Mouse (Mus musculus): ENCODE data around the gene Stxbp3.
"Not testable (repeated sequence)": the region's sequence is repeated elsewhere in the genome, so short reads cannot be mapped to it uniquely, and the experiment has no call there.

Gene Stxbp3

DNA sequence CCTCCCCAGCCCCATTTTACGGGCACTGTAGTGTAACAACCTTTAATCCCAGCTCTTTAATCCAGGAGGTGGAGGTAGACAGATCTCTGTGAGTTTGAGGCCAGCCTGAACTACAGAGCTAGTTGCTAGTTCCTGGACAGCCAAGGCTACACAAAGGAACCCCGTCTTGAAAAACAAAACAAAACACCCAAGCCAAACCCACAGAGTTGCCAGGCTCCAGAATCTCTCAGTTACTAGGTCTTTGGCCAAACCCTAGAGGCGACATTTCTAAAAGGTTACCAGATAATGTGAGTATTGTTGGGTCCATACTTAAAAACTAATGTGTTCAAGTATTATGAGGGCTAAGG, 16.8 kb upstream of the Stxbp3 start:
- CTCF ChIA-PET: interaction anchor here (0.7 to 1.2 kb wide), 2 partner anchors 54 to 110 kb away, joined by 4 read pairs; no protein-coding TSS in a partner anchor

GRCm38 (mm10) chr3:108856386-108857123, 16.2 kb upstream of the Stxbp3 start:
- CTCF ChIA-PET: interaction anchor here (0.7 to 1.2 kb wide), 2 partner anchors 54 to 110 kb away, joined by 4 read pairs; no protein-coding TSS in a partner anchor

GRCm38 (mm10) chr3:108855864-108856263, 15.5 kb upstream of the Stxbp3 start:
- CTCF ChIA-PET: interaction anchor here (1.2 kb wide), 1 partner anchor 377 kb away, joined by 8 read pairs; no protein-coding TSS in a partner anchor

DNA sequence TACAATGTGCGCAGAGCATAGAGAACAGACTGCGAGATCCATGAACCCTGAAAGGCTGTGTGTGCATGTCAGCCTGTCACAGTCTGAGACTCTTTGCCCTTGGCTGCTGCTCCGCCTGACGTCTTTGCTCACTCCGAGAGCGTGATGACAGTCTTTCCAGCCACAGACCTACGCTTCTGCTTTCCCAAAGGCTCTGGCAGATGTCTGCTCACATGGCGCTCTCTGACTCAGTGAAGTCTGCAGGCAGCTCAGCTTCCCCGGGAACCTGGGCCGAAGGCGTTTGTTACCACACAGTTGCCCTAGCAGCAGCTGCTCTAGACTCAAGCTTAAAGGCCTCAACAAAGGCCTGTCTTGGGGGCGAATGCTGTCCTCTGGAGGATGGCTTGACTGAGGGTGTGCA, 15.0 kb upstream of the Stxbp3 start:
- CTCF ChIA-PET: interaction anchor here (1.2 kb wide), 1 partner anchor 376 kb away, joined by 8 read pairs; no protein-coding TSS in a partner anchor

DNA sequence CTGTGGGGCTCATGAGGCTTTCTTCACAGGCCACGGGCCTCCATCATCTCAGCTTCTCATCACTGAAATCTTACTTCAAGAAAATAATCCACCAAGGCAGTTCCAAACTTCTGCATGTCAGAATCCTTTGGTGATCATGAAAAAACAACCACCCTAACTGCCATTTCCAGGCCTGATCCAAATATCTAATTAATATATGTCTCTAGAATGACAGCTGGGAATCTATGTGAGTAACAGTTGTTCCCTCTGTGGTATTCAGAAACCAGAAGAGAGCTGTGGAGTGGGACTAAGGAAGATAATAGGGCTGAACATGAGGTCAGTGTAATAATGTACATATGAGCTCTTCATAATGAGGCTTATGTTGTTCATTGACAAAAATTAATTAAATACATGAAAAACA, 12.9 kb upstream of the Stxbp3 start:
- CTCF ChIA-PET: no interaction called here

DNA sequence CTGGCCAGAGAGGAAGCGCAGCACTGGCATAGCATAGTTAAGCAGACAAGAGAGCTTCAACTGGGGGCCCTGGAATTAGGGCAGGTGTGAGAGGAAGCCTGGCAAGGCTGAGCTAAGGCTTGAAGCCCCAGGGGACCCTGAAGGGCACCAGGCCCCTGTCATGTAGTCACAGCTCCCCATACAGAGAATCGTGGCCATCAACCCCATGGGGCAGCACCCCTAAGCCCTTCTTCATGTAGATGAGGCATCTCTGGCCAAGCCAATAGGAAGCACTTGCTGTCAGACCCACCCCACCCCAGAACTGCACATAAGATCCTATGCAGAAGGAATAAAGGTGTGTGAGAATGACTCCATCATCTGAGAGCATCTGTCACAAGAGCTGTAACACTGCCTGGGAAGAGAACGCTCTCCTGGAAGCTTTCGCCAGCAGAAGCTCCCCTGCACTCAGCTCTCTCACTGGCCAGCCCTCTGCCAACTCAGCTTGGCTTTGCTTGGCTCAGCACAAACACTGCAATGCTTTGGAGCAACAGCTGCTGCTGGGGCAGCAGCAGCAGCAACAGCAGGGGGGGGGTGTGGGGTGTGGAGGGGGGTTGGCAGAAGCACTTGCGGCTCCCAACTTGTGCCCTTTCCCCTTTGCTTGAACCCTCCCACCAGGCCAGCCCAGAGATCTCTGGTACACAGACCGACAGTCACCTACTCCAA, 11.8 kb upstream of the Stxbp3 start:
- CTCF ChIA-PET: interaction anchor here (0.6 to 0.7 kb wide), 2 partner anchors 21 to 97 kb away, joined by 3 read pairs; no protein-coding TSS in a partner anchor

- CTCF ChIA-PET: interaction anchor here (0.7 kb wide), 1 partner anchor 96 kb away, joined by 3 read pairs; no protein-coding TSS in a partner anchor
Observed at GRCm38 (mm10) chr3:108851554-108851953, 11.2 kb upstream of the Stxbp3 start.

DNA sequence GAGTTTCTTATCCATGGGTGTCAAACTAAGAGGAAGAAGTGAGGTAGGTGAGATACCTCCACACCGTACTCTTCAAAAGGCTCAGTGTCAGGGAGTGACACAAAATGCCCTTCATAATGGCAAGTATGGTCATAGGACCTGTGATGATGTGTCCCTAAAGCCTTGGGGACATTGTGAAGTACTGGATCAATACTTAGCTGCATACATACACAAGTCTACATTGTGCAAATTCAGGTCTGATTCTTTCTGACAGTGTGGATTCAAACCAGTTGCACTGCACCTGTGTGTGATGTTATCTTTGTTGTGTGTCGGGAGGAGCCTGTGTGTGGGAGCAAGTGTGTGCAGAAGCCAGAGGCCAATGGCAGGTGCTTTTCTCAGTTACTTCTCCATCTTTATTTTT, 10.7 kb upstream of the Stxbp3 start:
- CTCF ChIA-PET: interaction anchor here (0.7 kb wide), 1 partner anchor 96 kb away, joined by 3 read pairs; no protein-coding TSS in a partner anchor

GRCm38 (mm10) chr3:108850506-108850905, 10.2 kb upstream of the Stxbp3 start:
- CTCF ChIA-PET: interaction anchor here (0.6 kb wide), 1 partner anchor 181 kb away, joined by 7 read pairs; no protein-coding TSS in a partner anchor

DNA sequence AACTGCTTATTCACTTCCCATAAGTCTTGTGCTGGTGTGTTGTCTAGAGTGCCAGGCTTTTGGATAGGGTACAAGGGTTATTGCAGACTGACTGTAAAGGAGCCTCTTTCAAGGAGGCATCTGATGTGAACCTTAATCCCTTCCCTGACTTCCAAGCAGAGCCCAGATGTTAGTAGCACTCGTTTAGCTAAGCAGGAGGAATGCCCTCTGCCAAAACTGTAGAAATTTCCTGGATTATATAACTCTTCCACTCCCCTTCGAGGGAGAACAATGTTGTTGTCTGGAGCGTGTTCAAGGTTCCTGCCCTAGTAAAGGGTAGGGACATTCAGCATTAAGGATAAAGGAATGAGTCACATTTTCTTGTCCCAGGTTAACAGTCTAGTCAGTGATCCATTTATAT, 6.3 kb upstream of the Stxbp3 start:
- CTCF ChIA-PET: interaction anchor here (0.5 kb wide), 1 partner anchor 11 kb away, joined by 3 read pairs; no protein-coding TSS in a partner anchor

GRCm38 (mm10) chr3:108844521-108844920, 4.2 kb upstream of the Stxbp3 start:
- CTCF ChIA-PET: no interaction called here

- CTCF ChIA-PET: no interaction called here
Observed at GRCm38 (mm10) chr3:108844026-108844425, 3.7 kb upstream of the Stxbp3 start.

- CTCF ChIA-PET: interaction anchor here (1.8 kb wide), 1 partner anchor 70 kb away, joined by 8 read pairs; no protein-coding TSS in a partner anchor
Observed at GRCm38 (mm10) chr3:108840716-108841054, 359 bp upstream of the Stxbp3 start.

DNA sequence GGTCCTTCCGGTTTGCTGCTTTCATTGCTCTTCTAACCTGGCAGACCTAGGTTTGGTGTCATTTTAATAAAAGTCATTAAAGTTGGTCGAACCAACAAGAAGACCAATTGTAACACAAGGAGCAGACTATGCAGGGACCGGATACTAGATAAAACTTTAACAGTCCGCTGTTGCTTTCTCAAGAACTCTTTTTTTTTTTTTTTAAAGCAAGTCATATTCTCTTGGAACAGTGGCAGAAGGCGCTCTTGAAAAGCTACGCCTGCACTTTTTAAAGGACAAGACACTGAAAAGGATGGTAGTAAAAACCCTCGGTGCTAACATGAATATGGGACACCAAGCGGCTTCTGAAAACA, 703 bp downstream of the Stxbp3 start:
- CTCF ChIA-PET: interaction anchor here (1.8 kb wide), 1 partner anchor 71 kb away, joined by 8 read pairs; no protein-coding TSS in a partner anchor

DNA sequence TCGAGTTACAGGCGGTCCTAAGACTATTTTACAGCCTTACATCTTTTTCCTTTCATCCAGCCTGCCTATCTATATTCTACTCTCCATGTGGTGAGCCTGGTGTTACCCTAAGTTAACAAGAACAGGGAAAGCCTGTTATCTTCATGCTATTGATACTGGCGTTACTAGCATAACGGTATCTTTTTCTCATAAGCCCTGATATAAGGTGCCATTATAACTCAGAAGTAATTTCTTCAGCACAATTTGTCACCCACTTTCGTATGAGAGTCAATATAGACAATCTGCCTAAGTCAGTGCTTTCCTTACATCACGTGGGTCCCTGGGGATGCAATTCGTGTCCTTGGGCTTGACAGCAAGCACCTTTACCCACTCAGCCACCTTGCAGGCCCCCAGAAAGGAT, 1.3 kb downstream of the Stxbp3 start:
- CTCF ChIA-PET: interaction anchor here (0.7 kb wide), 1 partner anchor 55 kb away, joined by 7 read pairs; no protein-coding TSS in a partner anchor

- CTCF ChIA-PET: no interaction called here
Observed at GRCm38 (mm10) chr3:108836931-108837330, 3.4 kb downstream of the Stxbp3 start.

DNA sequence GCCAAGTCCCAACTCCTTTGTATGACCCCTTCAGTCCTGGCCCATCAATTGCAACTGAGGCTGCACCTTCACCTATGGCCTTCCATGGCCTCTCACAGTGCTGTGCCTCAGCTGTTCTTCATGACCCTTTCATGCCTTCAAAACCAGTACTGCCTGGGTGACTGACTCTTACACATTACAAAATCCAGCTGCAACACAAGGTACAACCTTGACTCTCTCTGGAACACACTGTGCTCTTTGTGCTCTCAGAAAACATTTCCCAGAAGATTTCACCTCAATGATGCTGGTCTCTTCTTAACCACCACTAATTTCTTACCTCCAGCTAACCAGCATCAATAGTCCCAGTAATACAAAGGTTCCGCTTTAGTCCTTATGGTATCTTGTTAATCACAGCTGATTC, 6.6 kb downstream of the Stxbp3 start:
- CTCF ChIA-PET: not testable (repeated sequence)

DNA sequence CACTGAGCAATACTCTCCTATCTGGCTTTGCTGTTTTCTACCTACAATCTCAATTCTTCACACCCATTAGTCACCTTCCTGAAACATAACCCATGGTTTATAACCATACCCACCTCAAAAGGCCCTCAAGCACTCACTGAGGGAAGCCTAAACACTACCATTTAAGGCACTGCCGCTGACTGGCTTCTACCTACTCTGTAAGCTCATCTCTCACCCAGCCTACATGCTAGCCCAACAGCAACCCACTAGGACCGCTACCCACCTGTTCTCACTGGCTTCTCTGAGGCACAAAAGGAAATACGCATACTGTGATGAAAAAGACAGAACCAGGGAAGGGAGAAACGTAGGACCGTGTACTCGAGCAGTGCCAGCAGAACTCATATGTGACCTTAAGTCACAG, 8.6 kb downstream of the Stxbp3 start:
- CTCF ChIA-PET: no interaction called here

GRCm38 (mm10) chr3:108830493-108830892, 9.8 kb downstream of the Stxbp3 start:
- CTCF ChIA-PET: no interaction called here

DNA sequence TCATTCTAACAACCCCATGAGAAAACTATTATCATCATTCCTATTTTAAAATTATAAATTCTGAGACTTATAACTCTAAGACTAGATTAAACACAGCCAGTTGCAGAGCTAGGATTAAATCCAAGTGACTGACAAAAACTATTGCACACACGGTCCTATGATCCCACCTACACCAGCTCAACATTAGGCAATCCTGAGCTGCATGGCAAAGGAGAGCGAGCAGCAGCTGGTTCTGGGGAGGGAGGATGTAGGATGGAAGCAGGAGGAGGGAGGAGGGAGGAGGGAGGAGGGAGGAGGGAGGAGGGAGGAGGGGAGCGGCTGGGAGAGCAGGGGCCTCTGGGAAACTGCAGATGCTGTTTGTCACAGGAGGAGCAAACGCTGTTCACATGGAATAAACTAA, 24.7 kb downstream of the Stxbp3 start:
- CTCF ChIA-PET: interaction anchor here (0.6 kb wide), 1 partner anchor 114 kb away, joined by 3 read pairs; no protein-coding TSS in a partner anchor

DNA sequence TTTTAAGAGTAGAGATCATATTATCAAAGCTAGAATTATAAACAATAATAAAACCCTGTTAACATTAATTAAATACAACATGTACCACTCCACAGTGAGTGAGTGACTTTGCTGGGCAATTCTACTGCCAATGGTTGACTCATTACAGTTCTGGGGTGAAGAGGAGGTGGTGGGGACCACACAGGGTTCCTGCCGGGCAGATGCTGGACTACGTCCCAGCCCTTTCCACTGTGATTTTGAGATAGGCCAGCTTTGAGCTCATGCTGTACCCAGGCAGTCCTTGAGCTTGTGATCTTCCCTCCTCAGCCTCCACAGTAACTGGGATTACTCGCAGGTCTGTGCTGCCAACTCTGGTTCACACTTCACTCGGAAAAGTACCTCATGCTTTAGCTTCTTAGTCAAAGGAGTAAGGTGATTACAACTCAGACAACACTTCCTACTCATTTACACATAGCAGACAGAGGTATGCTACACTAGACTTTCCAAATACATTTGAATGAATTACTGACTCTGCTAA, 29.5 kb downstream of the Stxbp3 start:
- CTCF ChIA-PET: no interaction called here

DNA sequence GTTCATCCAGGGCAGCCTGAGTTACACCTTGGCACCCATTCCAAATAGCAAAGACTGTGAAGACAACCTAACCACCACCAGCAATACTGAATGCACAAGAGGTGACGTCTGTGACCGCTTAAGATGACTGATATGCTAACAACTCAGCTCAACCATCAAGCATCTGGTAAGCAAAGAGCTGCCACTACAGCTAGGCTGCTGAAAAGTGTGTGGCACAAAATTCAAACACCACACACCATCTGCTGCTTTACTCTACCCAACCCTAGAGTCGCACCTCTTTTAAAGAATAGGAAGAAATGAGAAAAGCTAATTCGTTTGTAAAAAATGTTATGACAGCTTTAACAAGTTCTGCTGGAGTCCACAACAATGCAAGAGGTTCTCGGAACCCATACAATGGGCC, 34.7 kb downstream of the Stxbp3 start:
- CTCF ChIA-PET: no interaction called here

DNA sequence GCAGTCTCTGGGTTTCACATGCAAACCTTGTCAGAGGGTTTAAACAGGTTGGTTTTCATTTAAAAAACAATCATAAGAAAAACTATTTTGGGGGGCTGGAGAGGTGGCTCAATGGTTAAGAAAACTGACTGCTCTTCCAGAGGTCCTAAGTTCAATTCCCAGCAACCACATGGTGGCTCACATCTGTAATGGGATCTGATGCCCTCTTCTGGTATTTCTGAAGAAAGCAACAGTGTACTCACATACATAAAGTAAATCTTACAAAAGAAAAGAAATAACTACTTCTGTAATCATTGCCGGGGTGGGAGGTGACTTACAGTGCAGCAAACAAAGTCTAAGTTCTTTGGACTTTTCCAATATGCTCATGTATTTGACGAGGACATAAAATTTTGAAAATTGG, 42.0 kb downstream of the Stxbp3 start:
- CTCF ChIA-PET: no interaction called here
